Mouse (Mus musculus) heart, postnatal 4 days (tissue): ENCODE results near the gene Ccdc70. TPM values are rescaled to one million over a fixed set of nuclear protein-coding genes. Genes with fewer than 3 reads are reported as not detected.
"Not testable (repeated sequence)": the region's sequence is repeated elsewhere in the genome, so short reads cannot be mapped to it uniquely, and the experiment has no call there.

Experiments used
- DNase-seq: peaks from one replicate; pipeline ENCODE4 v3.0.0; 2021
- total RNA-seq, 2 experiments: library from RNA; stranded (reverse); gene quantifications; 2 replicates each; pipeline ENCODE4 v1.2.3; 2021

Gene Ccdc70
- not detected for total RNA-seq

- DNase-seq = no peak
Observed at GRCm38 (mm10) chr8:21969475-21969874, at the start of gene Ccdc70. Gene Ccdc70, plus strand, starts transcription at chr8:21969775.

GRCm38 (mm10) chr8:21930754-21931153, 38.8 kb upstream of the Ccdc70 start:
- not testable (repeated sequence) for DNase-seq

- DNase-seq = no peak
Observed at GRCm38 (mm10) chr8:21932610-21933009, 37.0 kb upstream of the Ccdc70 start, which contains the start of gene Defb15. Gene Defb15, minus strand, starts transcription at chr8:21932710.

- not testable (repeated sequence) for DNase-seq
Observed at GRCm38 (mm10) chr8:21938052-21938451, 31.5 kb upstream of the Ccdc70 start, which contains the start of gene Defb35. Gene Defb35, plus strand, starts transcription at chr8:21938352.

GRCm38 (mm10) chr8:21946462-21946861, 23.1 kb upstream of the Ccdc70 start, which contains the start of gene Defb13:
Gene Defb13, plus strand, starts transcription at chr8:21946762.
- no peak for DNase-seq

GRCm38 (mm10) chr8:21947311-21948017, 22.1 kb upstream of the Ccdc70 start:
- no peak for DNase-seq

- peak; percentile 40 for DNase-seq
Observed at GRCm38 (mm10) chr8:21955321-21955720, 14.3 kb upstream of the Ccdc70 start.

GRCm38 (mm10) chr8:21956336-21956735, 13.2 kb upstream of the Ccdc70 start:
- DNase-seq = no peak

GRCm38 (mm10) chr8:21958414-21958813, 11.2 kb upstream of the Ccdc70 start, which contains the start of gene Fam90a1a:
Gene Fam90a1a, plus strand, starts transcription at chr8:21958714.
- DNase-seq = no peak

GRCm38 (mm10) chr8:21966646-21967045, 2.9 kb upstream of the Ccdc70 start:
- DNase-seq = no peak

- no peak for DNase-seq
Observed at GRCm38 (mm10) chr8:21978193-21978592, 8.6 kb downstream of the Ccdc70 start.

GRCm38 (mm10) chr8:21981664-21982337, 12.2 kb downstream of the Ccdc70 start:
- no peak for DNase-seq

GRCm38 (mm10) chr8:21992184-21992583, 22.6 kb downstream of the Ccdc70 start:
- peak; percentile 59 for DNase-seq

- no peak for DNase-seq
Observed at GRCm38 (mm10) chr8:21995181-21995580, 25.6 kb downstream of the Ccdc70 start.

GRCm38 (mm10) chr8:22004750-22005522, 35.4 kb downstream of the Ccdc70 start:
- no peak for DNase-seq

GRCm38 (mm10) chr8:22006423-22006822, 36.8 kb downstream of the Ccdc70 start:
- DNase-seq = no peak

GRCm38 (mm10) chr8:22009403-22009802, 39.8 kb downstream of the Ccdc70 start:
- no peak for DNase-seq

GRCm38 (mm10) chr8:22013034-22013707, 43.6 kb downstream of the Ccdc70 start:
- DNase-seq = no peak

GRCm38 (mm10) chr8:22017731-22018130, 48.2 kb downstream of the Ccdc70 start:
- DNase-seq = no peak

GRCm38 (mm10) chr8:22019498-22019897, 49.9 kb downstream of the Ccdc70 start:
- DNase-seq = no peak

GRCm38 (mm10) chr8:22022244-22022643, 52.7 kb downstream of the Ccdc70 start:
- DNase-seq = no peak
